Mouse (Mus musculus): Measurements from ENCODE around the gene Pfkfb3. TPM values are rescaled to one million over a fixed set of nuclear protein-coding genes. Genes with fewer than 3 reads are reported as not detected.

Pfkfb3 gene
- polyA plus RNA-seq, 1 experiment: not detected

- Histone ChIP-seq H3K4me3 (ENCODE audit: insufficient read depth, low read depth, low read length) (no peak overlapping the region), H3K27ac (ENCODE audit: insufficient read depth, low read depth, low read length) (no peak overlapping the region), H3K4me1 (ENCODE audit: control insufficient read depth, insufficient read depth, low read length) (no peaks in the 10 kb centered on the region)
- 94% methylated on average over 9 of the region's 9 CpGs for WGBS
- TF ChIP-seq CTCF (IDR thresholded peaks at IDR 0.05; ENCODE audit: insufficient read depth, low read depth, low read length): no peak
- TF ChIP-seq POLR2A (IDR thresholded peaks at IDR 0.05; ENCODE audit: insufficient read depth, low read depth, low read length): no peak
Measured at GRCm38 (mm10) chr2:11520786-11521185, 33.1 kb downstream of the Pfkfb3 start.

DNA sequence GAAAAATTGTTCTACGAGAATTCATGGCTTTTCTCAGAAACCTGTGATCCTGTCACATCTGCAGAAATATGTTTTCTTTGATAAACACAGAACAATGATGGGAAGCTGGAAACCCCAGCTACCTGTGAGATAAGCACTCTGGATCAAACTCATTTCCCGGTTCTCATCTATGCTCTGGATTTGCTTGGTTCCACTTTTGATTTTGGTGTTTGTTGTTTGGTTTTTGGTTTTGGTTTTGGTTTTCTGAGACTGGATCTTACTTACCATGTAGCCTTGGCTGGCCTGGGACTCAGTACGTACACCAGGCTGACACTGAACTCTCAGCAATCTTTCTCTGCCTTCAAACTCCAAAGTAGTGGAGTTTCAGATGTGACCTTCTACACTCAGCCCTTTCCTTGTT, 38.0 kb downstream of the Pfkfb3 start:
- H3K27ac ChIP-seq (ENCODE audit: insufficient read depth, low read depth, low read length): no peak overlapping the region
- TF ChIP-seq POLR2A (IDR thresholded peaks at IDR 0.05; ENCODE audit: insufficient read depth, low read depth, low read length) (no peak), CTCF (IDR thresholded peaks at IDR 0.05; ENCODE audit: insufficient read depth, low read depth, low read length) (no peak)

GRCm38 (mm10) chr2:11513057-11513967, 40.6 kb downstream of the Pfkfb3 start:
- peaks cover 13% of the 10 kb centered on the region for H3K4me1 ChIP-seq (ENCODE audit: control insufficient read depth, insufficient read depth, low read length)
- no peak for TF ChIP-seq POLR2A (IDR thresholded peaks at IDR 0.05; ENCODE audit: insufficient read depth, low read depth, low read length)
- no peak for TF ChIP-seq CTCF (IDR thresholded peaks at IDR 0.05; ENCODE audit: insufficient read depth, low read depth, low read length)
- H3K4me3 ChIP-seq (ENCODE audit: insufficient read depth, low read depth, low read length): no peak overlapping the region
- 44% methylated on average over 18 of the region's 18 CpGs for WGBS
- no peak overlapping the region for H3K27ac ChIP-seq (ENCODE audit: insufficient read depth, low read depth, low read length)

More for the DNA sequence above, 38.0 kb downstream of the Pfkfb3 start:
- 96% methylated on average over 3 of the region's 3 CpGs for WGBS
- Histone ChIP-seq H3K4me3 (ENCODE audit: insufficient read depth, low read depth, low read length) (no peak overlapping the region), H3K4me1 (ENCODE audit: control insufficient read depth, insufficient read depth, low read length) (peaks cover 13% of the 10 kb centered on the region)

- no peak overlapping the region for H3K4me3 ChIP-seq (ENCODE audit: insufficient read depth, low read depth, low read length)
- TF ChIP-seq POLR2A (IDR thresholded peaks at IDR 0.05; ENCODE audit: insufficient read depth, low read depth, low read length): no peak
- TF ChIP-seq CTCF (IDR thresholded peaks at IDR 0.05; ENCODE audit: insufficient read depth, low read depth, low read length): no peak
- peaks cover 13% of the 10 kb centered on the region for H3K4me1 ChIP-seq (ENCODE audit: control insufficient read depth, insufficient read depth, low read length)
- H3K27ac ChIP-seq (ENCODE audit: insufficient read depth, low read depth, low read length): no peak overlapping the region
- WGBS: 91% methylated on average over 1 of the region's 1 CpGs
Measured at GRCm38 (mm10) chr2:11512127-11512526, 41.8 kb downstream of the Pfkfb3 start.

DNA sequence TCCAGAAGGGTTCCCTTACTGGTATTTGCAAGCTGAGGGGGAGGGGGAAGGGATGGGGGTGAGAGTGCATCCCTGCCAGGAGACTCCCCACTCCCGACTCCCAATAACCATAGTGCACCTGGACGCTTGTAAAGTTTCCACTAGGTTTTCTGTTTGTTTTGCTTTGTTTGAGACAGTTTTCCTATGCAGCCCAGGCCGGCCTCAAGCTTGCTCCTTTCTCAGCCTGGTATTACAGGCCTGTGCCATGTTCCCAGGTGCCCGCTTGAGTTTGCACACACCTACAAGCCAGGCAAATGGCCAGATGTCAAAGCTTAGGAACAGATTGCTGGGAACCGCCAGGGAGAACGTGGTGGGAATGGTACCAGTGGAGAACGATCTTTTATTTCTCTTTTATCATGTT, 50.1 kb downstream of the Pfkfb3 start:
- Histone ChIP-seq H3K27ac (ENCODE audit: insufficient read depth, low read depth, low read length) (no peak overlapping the region), H3K4me1 (ENCODE audit: control insufficient read depth, insufficient read depth, low read length) (peaks cover 19% of the 10 kb centered on the region), H3K4me3 (ENCODE audit: insufficient read depth, low read depth, low read length) (no peak overlapping the region)
- 51% methylated on average over 7 of the region's 7 CpGs for WGBS
- no peak for TF ChIP-seq POLR2A (IDR thresholded peaks at IDR 0.05; ENCODE audit: insufficient read depth, low read depth, low read length)
- TF ChIP-seq CTCF (IDR thresholded peaks at IDR 0.05; ENCODE audit: insufficient read depth, low read depth, low read length): no peak

- Histone ChIP-seq H3K27ac (ENCODE audit: insufficient read depth, low read depth, low read length) (peak overlapping the region; percentile 80), H3K4me1 (ENCODE audit: control insufficient read depth, insufficient read depth, low read length) (peaks cover 19% of the 10 kb centered on the region), H3K4me3 (ENCODE audit: insufficient read depth, low read depth, low read length) (peak overlapping the region; percentile 65)
- TF ChIP-seq POLR2A (IDR thresholded peaks at IDR 0.05; ENCODE audit: insufficient read depth, low read depth, low read length) (peak; percentile 52; the same call in 1 of the 2 replicates), CTCF (IDR thresholded peaks at IDR 0.05; ENCODE audit: insufficient read depth, low read depth, low read length) (no peak)
- under 1% methylated on average over 39 of the region's 39 CpGs for WGBS
Measured at GRCm38 (mm10) chr2:11502901-11503431, 50.9 kb downstream of the Pfkfb3 start.

DNA sequence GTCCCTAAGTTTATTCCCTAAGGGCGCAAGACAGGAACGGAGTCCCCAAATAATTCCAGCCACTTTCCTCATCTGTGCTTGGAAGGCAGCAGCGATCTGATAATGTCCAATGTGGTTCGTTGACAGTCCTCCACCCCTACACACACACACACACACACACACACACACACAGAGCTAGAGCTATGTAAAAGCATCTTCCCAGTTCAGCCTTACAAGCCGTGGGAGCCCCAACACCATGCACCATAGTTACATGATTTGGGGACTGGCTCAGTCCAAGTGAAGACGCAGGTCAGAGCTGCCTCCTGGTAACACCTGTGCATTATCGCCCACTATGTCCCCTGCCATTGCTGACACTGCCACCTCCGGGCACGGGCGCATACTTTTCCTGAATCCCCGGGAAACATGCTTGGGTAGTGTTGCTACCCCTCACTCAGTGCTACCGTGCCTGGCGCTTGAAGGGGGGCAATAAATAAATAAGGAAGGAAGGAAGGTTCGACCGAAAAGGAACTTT, 51.6 kb downstream of the Pfkfb3 start:
- Histone ChIP-seq H3K4me1 (ENCODE audit: control insufficient read depth, insufficient read depth, low read length) (peaks cover 19% of the 10 kb centered on the region), H3K27ac (ENCODE audit: insufficient read depth, low read depth, low read length) (peak overlapping the region; percentile 60), H3K4me3 (ENCODE audit: insufficient read depth, low read depth, low read length) (peak overlapping the region; percentile 65)
- under 1% methylated on average over 15 of the region's 15 CpGs for WGBS
- TF ChIP-seq CTCF (IDR thresholded peaks at IDR 0.05; ENCODE audit: insufficient read depth, low read depth, low read length) (no peak), POLR2A (IDR thresholded peaks at IDR 0.05; ENCODE audit: insufficient read depth, low read depth, low read length) (no peak)

DNA sequence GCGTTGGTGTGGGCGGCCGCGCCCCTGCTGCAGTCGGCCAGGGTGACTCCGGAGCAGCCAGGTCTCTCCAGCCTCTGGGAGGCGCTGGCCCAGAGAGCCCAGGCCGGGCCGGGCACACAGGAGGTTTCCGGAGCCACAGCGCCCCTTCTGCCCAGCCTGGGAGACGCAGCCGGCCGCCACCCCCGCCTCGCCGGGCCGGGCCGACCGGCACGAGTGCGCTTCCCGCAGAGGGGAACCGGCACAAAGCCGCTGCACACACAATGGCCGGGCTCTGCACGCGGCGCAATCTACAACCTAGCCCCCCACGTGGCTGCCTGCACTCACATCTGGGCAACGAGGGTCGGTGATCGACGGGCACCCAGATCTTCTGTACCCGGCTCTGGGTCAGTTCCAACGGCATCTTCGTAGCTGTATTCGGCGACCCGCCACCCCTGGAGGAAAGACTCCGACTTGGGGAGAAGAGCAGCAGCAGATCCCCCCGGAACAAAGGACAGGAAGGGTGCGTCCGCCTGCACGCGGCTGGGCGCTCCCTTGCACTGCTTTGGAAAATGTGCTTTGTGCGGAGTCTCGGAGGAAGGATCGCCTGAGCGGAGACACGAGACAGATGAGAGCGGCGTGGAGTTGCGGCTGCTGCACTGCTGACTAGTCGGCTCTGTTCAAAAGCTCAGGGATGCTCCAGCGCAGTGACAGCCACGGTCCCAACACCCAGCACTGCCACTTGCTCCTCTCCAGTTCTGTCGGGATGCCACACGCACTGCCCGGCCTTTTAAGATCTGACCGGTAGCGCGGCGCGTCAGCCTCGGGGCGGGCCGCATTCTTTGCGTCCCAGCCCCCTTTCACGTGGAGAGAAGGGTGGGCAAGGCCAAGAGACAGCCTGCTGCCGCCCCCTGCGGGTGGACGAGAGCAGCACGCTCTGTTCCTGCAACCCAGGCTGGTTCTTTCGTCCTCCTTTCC, 52.3 kb downstream of the Pfkfb3 start:
- no peak; the same call in 1 of the 2 replicates for TF ChIP-seq POLR2A (IDR thresholded peaks at IDR 0.05; ENCODE audit: insufficient read depth, low read depth, low read length)
- TF ChIP-seq CTCF (IDR thresholded peaks at IDR 0.05; ENCODE audit: insufficient read depth, low read depth, low read length): peak; percentile 94
- H3K4me3 ChIP-seq (ENCODE audit: insufficient read depth, low read depth, low read length): peak overlapping the region; percentile 65
- peaks cover 19% of the 10 kb centered on the region for H3K4me1 ChIP-seq (ENCODE audit: control insufficient read depth, insufficient read depth, low read length)
- under 1% methylated on average over 76 of the region's 76 CpGs for WGBS
- peak overlapping the region; percentile 66 for H3K27ac ChIP-seq (ENCODE audit: insufficient read depth, low read depth, low read length)
